Mouse (Mus musculus): ENCODE data around the gene Eif2s2. TPM values are rescaled to one million over a fixed set of nuclear protein-coding genes. Genes with fewer than 3 reads are reported as not detected.
"Not testable (repeated sequence)": the region's sequence is repeated elsewhere in the genome, so short reads cannot be mapped to it uniquely, and the experiment has no call there.

Eif2s2 gene
- total RNA-seq (2021), result 10 to 100 TPM; 59.0 to 63.0 TPM
- long read RNA-seq, experiment 1, full-length matches to known transcripts, result 227 of 234 reads
- long read RNA-seq, experiment 1, partial matches to known transcripts, result 3 of 234 reads
- long read RNA-seq, experiment 1, other reads (novel, unspliced or antisense), result 4 of 234 reads
- long read RNA-seq, experiment 2, full-length matches to known transcripts, result 159 of 164 reads
- long read RNA-seq, experiment 2, partial matches to known transcripts, result 1 of 164 reads
- long read RNA-seq, experiment 2, other reads (novel, unspliced or antisense), result 4 of 164 reads

GRCm38 (mm10) chr2:154892201-154893044 is at the start of gene Eif2s2:
TSS of gene Eif2s2 (minus strand) at chr2:154892935.
- intact Hi-C loops (cut with DNase I), result no loop called here
- DNase-seq (ENCODE audit: low spot score in 2 of 2), result peak; percentile 96 to 97

- intact Hi-C loops (cut with DNase I), result loop anchor here (5.0 kb wide), 2 partner anchors 240 to 295 kb away; no protein-coding TSS in a partner anchor
- no peak for DNase-seq (ENCODE audit: low spot score in 2 of 2)
Observed at GRCm38 (mm10) chr2:154941952-154942351, 49.2 kb upstream of the Eif2s2 start.

- intact Hi-C loops (cut with DNase I), result no loop called here
- DNase-seq (ENCODE audit: low spot score in 2 of 2), result no peak
Observed at GRCm38 (mm10) chr2:154937547-154938390, 45.0 kb upstream of the Eif2s2 start.

- intact Hi-C loops (cut with DNase I), result no loop called here
Observed at GRCm38 (mm10) chr2:154936536-154937155, 43.9 kb upstream of the Eif2s2 start.

GRCm38 (mm10) chr2:154936106-154936505 is 43.4 kb upstream of the Eif2s2 start:
- no peak for DNase-seq (ENCODE audit: low spot score in 2 of 2)
- intact Hi-C loops (cut with DNase I), result no loop called here

More at GRCm38 (mm10) chr2:154936536-154937155, 43.9 kb upstream of the Eif2s2 start:
- DNase-seq (ENCODE audit: low spot score in 2 of 2), result no peak

GRCm38 (mm10) chr2:154933884-154934283 is 41.1 kb upstream of the Eif2s2 start:
- intact Hi-C loops (cut with DNase I), result no loop called here
- peak; percentile 14 to 31 for DNase-seq (ENCODE audit: low spot score in 2 of 2)

- intact Hi-C loops (cut with DNase I), result no loop called here
- DNase-seq (ENCODE audit: low spot score in 2 of 2), result peak in 1 of 2 experiments; percentile 20
Observed at GRCm38 (mm10) chr2:154928298-154928697, 35.6 kb upstream of the Eif2s2 start.

GRCm38 (mm10) chr2:154926843-154927242 is 34.1 kb upstream of the Eif2s2 start:
- no peak for DNase-seq (ENCODE audit: low spot score in 2 of 2)
- intact Hi-C loops (cut with DNase I), result no loop called here

GRCm38 (mm10) chr2:154925411-154926031 is 32.8 kb upstream of the Eif2s2 start:
- intact Hi-C loops (cut with DNase I), result no loop called here
- peak in 1 of 2 experiments; percentile 9 for DNase-seq (ENCODE audit: low spot score in 2 of 2)

GRCm38 (mm10) chr2:154922134-154922533 is 29.4 kb upstream of the Eif2s2 start:
- intact Hi-C loops (cut with DNase I); DNase-seq (ENCODE audit: low spot score in 2 of 2): not testable (repeated sequence)

GRCm38 (mm10) chr2:154920896-154921295 is 28.2 kb upstream of the Eif2s2 start:
- no peak for DNase-seq (ENCODE audit: low spot score in 2 of 2)

GRCm38 (mm10) chr2:154917866-154918641 is 25.3 kb upstream of the Eif2s2 start:
- no peak for DNase-seq (ENCODE audit: low spot score in 2 of 2)
- intact Hi-C loops (cut with DNase I), result no loop called here

More at GRCm38 (mm10) chr2:154920896-154921295, 28.2 kb upstream of the Eif2s2 start:
- intact Hi-C loops (cut with DNase I), result no loop called here

- intact Hi-C loops (cut with DNase I), result no loop called here
- DNase-seq (ENCODE audit: low spot score in 2 of 2), result peak; percentile 13 to 29
Observed at GRCm38 (mm10) chr2:154916547-154916946, 23.8 kb upstream of the Eif2s2 start.

GRCm38 (mm10) chr2:154915922-154916541 is 23.3 kb upstream of the Eif2s2 start:
- intact Hi-C loops (cut with DNase I), result no loop called here
- DNase-seq (ENCODE audit: low spot score in 2 of 2), result no peak

GRCm38 (mm10) chr2:154909789-154910188 is 17.1 kb upstream of the Eif2s2 start:
- intact Hi-C loops (cut with DNase I), result no loop called here
- DNase-seq (ENCODE audit: low spot score in 2 of 2), result no peak

GRCm38 (mm10) chr2:154908223-154908622 is 15.5 kb upstream of the Eif2s2 start:
- intact Hi-C loops (cut with DNase I), result not testable (repeated sequence)

GRCm38 (mm10) chr2:154905796-154906195 is 13.1 kb upstream of the Eif2s2 start:
- intact Hi-C loops (cut with DNase I), result no loop called here
- no peak for DNase-seq (ENCODE audit: low spot score in 2 of 2)

More at GRCm38 (mm10) chr2:154908223-154908622, 15.5 kb upstream of the Eif2s2 start:
- DNase-seq (ENCODE audit: low spot score in 2 of 2), result not testable (repeated sequence)
